In genomic region chr8:46875615-46876293, GRCm38 (mm10) we compare ENCODE assay signal across 13 mouse cellular contexts.
DNase-seq lines count a peak whose midpoint lies in the region; ATAC-seq and TF ChIP-seq lines count a peak whose summit lies in the region.
"Had no signal": no experiment of that assay in that cellular context is flagged by ENCODE, and none has a peak within 500 bp of the region (broad histone marks: within the 10 kb centered on the region; RNA-seq: fewer than 3 reads in every experiment).

No protein-coding gene starts in this region.

- H3K4me2 ChIP-seq in lung, embryonic 14.5 days, result no peak overlapping the region
- H3K4me2 ChIP-seq: embryonic facial prominence, embryonic 12.5 days had no signal

- peak; percentile 26 for DNase-seq in gastrocnemius, adult 2 months
- DNase-seq in gastrocnemius, postnatal 4 days (ENCODE audit: low spot score in 2 of 2), result no peak
- DNase-seq in lung, embryonic 14.5 days, result peak; percentile 74
- no peak for DNase-seq in lung, adult 2 months
- DNase-seq in heart, postnatal 14 days, result peak; percentile 42 to 54
- peak; percentile 57 for DNase-seq in skeletal muscle tissue, adult 2 months (ENCODE audit: low read depth, low spot score)
- DNase-seq in thymus, postnatal 4 days, result no peak
- DNase-seq in left cerebral cortex, adult 18-20 months (ENCODE audit: low spot score in 2 of 2), result no peak
- DNase-seq: adrenal gland, adult 8-10 months; kidney, postnatal 25 days; thymus, adult 2 months had no signal

- peak; percentile 81 for ATAC-seq in lung, embryonic 14.5 days (ENCODE audit: insufficient read depth)

- H3K36me3 ChIP-seq in lung, embryonic 14.5 days (ENCODE audit: insufficient read depth), result no peaks in the 10 kb centered on the region
- H3K36me3 ChIP-seq: embryonic facial prominence, embryonic 12.5 days; hindbrain, embryonic 10.5 days had no signal

- no peaks in the 10 kb centered on the region for H3K9me3 ChIP-seq in lung, embryonic 14.5 days (ENCODE audit: low read depth, low read length)
- H3K9me3 ChIP-seq: embryonic facial prominence, embryonic 12.5 days; hindbrain, embryonic 10.5 days had no signal

- WGBS in lung, embryonic 14.5 days, result 24% methylated on average over 2 of the region's 2 CpGs
- 17% methylated on average over 2 of the region's 2 CpGs for WGBS in lung, adult 2 months

- no peak overlapping the region for H3K9ac ChIP-seq in lung, embryonic 14.5 days
- H3K9ac ChIP-seq: embryonic facial prominence, embryonic 12.5 days had no signal

- no peak overlapping the region for H3K4me3 ChIP-seq in gastrocnemius, adult 2 months
- H3K4me3 ChIP-seq in lung, embryonic 14.5 days (ENCODE audit: low read depth, low read length), result no peak overlapping the region
- no peak overlapping the region for H3K4me3 ChIP-seq in lung, adult 2 months (replicated peaks; ENCODE audit: extremely low read depth, low read depth, low read length)
- H3K4me3 ChIP-seq: embryonic facial prominence, embryonic 12.5 days; hindbrain, embryonic 10.5 days had no signal

- no peaks in the 10 kb centered on the region; the same call in 1 of the 2 replicates for H3K4me1 ChIP-seq in lung, embryonic 14.5 days (ENCODE audit: insufficient read depth)
- peaks cover 9% of the 10 kb centered on the region for H3K4me1 ChIP-seq in lung, adult 2 months (ENCODE audit: control insufficient read depth, insufficient read depth, low read length)
- H3K4me1 ChIP-seq: embryonic facial prominence, embryonic 12.5 days; hindbrain, embryonic 10.5 days had no signal

- 0 out of 2 replicates have a peak overlapping the region, but pooled peaks have one; percentile 28 for H3K27ac ChIP-seq in gastrocnemius, adult 2 months
- no peak overlapping the region for H3K27ac ChIP-seq in lung, embryonic 14.5 days (ENCODE audit: low read depth)
- H3K27ac ChIP-seq: embryonic facial prominence, embryonic 12.5 days; hindbrain, embryonic 10.5 days had no signal

- no peak for TF ChIP-seq CTCF in gastrocnemius, adult 2 months (IDR thresholded peaks at IDR 0.05)
- TF ChIP-seq CTCF in lung, embryonic 14.5 days (IDR thresholded peaks at IDR 0.05; ENCODE audit: low read depth), result no peak
- TF ChIP-seq CTCF in lung, adult 2 months (IDR thresholded peaks at IDR 0.05; ENCODE audit: insufficient read depth, low read length), result no peak

- no peaks in the 10 kb centered on the region for H3K27me3 ChIP-seq in lung, embryonic 14.5 days (ENCODE audit: insufficient read depth, low read length)
- H3K27me3 ChIP-seq: embryonic facial prominence, embryonic 12.5 days had no signal

- intact Hi-C loops in gastrocnemius, adult 2 months (cut with DNase I), result no loop called here
- intact Hi-C loops in heart, postnatal 14 days (cut with DNase I), result no loop called here

- TF ChIP-seq POLR2A in lung, adult 2 months (IDR thresholded peaks at IDR 0.05; ENCODE audit: borderline replicate concordance, extremely low read depth, low read depth, low read length), result no peak

Comparison
In these comparisons a context has a peak if more than half of its experiments do, and no peak if none do; other contexts are left out.
1. DNase-seq: peak in gastrocnemius, adult 2 months (single experiment), lung, embryonic 14.5 days (single experiment), heart, postnatal 14 days (2 of 2) and skeletal muscle tissue, adult 2 months (single experiment); none in gastrocnemius, postnatal 4 days (0 of 2), lung, adult 2 months (single experiment), thymus, postnatal 4 days (single experiment) and left cerebral cortex, adult 18-20 months (0 of 2).